Mouse (Mus musculus) erythroblast, embryonic 14.5 days (primary cell): ENCODE measurements around the gene Myg1.

ENCODE experiments used
- GATA1 ChIP-seq: IDR thresholded peaks from 2 replicates; pipeline ENCODE4 v1.6.1; 2012; ENCODE audit warnings: low read length, inconsistent platforms, mixed read lengths
- TAL1 ChIP-seq: IDR thresholded peaks from 3 replicates; pipeline ENCODE4 v1.6.1; 2012; ENCODE audit warnings: low read length, inconsistent platforms, mixed read lengths

DNA sequence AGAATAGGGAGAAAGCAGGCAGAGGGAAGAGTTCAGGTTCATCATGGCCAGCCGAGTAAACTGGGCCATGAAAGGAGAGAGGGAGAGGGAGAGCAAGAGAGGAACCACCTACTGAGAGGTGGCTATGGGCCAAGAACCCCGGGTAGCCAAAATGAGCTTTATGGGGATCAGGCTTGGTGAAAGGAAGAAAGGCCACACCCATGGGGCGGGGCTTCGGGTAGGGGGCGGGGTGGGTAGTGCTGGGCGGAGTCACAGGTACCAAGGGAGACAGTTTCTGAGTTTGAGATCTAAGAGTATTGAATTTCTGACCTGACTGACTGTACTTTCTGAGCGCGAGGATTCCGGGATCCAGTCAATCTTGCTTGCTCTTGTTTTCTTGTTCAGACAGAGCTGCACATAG lies 55.1 kb downstream of the Myg1 start:
- TF ChIP-seq TAL1 (no peak), GATA1 (no peak)
